Comparison of ENCODE assay signal across 28 mouse cellular contexts in genomic region chr6:29074133-29074469, GRCm38 (mm10). TPM values are rescaled to one million over a fixed set of nuclear protein-coding genes. Genes with fewer than 3 reads are reported as not detected.
"Had no signal": no experiment of that assay in that cellular context is flagged by ENCODE, and none has a peak within 500 bp of the region (broad histone marks: within the 10 kb centered on the region; RNA-seq: fewer than 3 reads in every experiment).

No protein-coding gene starts in this region.

- H3K4me1 ChIP-seq: liver, embryonic 15.5 days; lung, embryonic 15.5 days; megakaryocyte, embryonic 14.5 days; neural tube, embryonic 13.5 days had no signal

- H3K36me3 ChIP-seq: limb, embryonic 12.5 days; limb, embryonic 15.5 days; liver, embryonic 15.5 days; lung, embryonic 15.5 days; midbrain, embryonic 10.5 days; midbrain, embryonic 13.5 days; neural tube, embryonic 13.5 days; stomach, embryonic 15.5 days had no signal

- H3K4me2 ChIP-seq: limb, embryonic 12.5 days; limb, embryonic 15.5 days; liver, embryonic 11.5 days; liver, embryonic 15.5 days; lung, embryonic 15.5 days; midbrain, embryonic 13.5 days; neural tube, embryonic 13.5 days; stomach, embryonic 15.5 days had no signal

- H3K9me3 ChIP-seq: limb, embryonic 12.5 days; limb, embryonic 15.5 days; liver, embryonic 15.5 days; lung, embryonic 15.5 days; megakaryocyte, embryonic 14.5 days; midbrain, embryonic 10.5 days; midbrain, embryonic 13.5 days; neural tube, embryonic 13.5 days; stomach, embryonic 15.5 days had no signal

- H3K9ac ChIP-seq: limb, embryonic 12.5 days; limb, embryonic 15.5 days; liver, embryonic 15.5 days; lung, embryonic 15.5 days; midbrain, embryonic 13.5 days; neural tube, embryonic 13.5 days; stomach, embryonic 15.5 days had no signal

- H3K27ac ChIP-seq: limb, embryonic 12.5 days; limb, embryonic 15.5 days; liver, embryonic 15.5 days; lung, embryonic 15.5 days; midbrain, embryonic 10.5 days; midbrain, embryonic 13.5 days; neural tube, embryonic 13.5 days; stomach, embryonic 15.5 days had no signal

- H3K27me3 ChIP-seq: limb, embryonic 12.5 days; limb, embryonic 15.5 days; liver, embryonic 15.5 days; lung, embryonic 15.5 days; midbrain, embryonic 13.5 days; neural tube, embryonic 13.5 days; stomach, embryonic 15.5 days had no signal

- ATAC-seq: midbrain, embryonic 13.5 days; midbrain, embryonic 16.5 days had no signal

- H3K4me3 ChIP-seq: limb, embryonic 12.5 days; limb, embryonic 15.5 days; liver, embryonic 15.5 days; lung, embryonic 15.5 days; megakaryocyte, embryonic 14.5 days; midbrain, embryonic 10.5 days; midbrain, embryonic 13.5 days; myocyte; neural tube, embryonic 13.5 days; stomach, embryonic 15.5 days had no signal

- DNase-seq: kidney, postnatal 14 days; kidney, postnatal 4 days; lung, adult 18-20 months; lung, postnatal 10 days; lung, postnatal 36 days; retina, postnatal 1 day; right cerebral cortex, postnatal 25 days; spleen, adult 18-20 months; thymus, postnatal 25 days had no signal

RNA-seq across cellular contexts. Expression of gene Lep, which starts 14.1 kb away (rescaled TPM):
- total RNA-seq: layer of hippocampus, adult 18-20 months; layer of hippocampus, postnatal 14 days; left cerebral cortex, adult 8-10 months; left cerebral cortex, postnatal 14 days; left cerebral cortex, postnatal 4 days; monocyte, adult 5-6 weeks; neutrophil, adult 5-6 weeks had no signal
- polyA plus RNA-seq: limb, embryonic 12.5 days; limb, embryonic 15.5 days; liver, embryonic 11.5 days; liver, embryonic 15.5 days; lung, embryonic 15.5 days; midbrain, embryonic 10.5 days; midbrain, embryonic 13.5 days; midbrain, embryonic 16.5 days; myocyte; neural tube, embryonic 13.5 days; stomach, embryonic 15.5 days had no signal
